Mouse (Mus musculus): ENCODE results near the gene Mapkapk3.

DNA sequence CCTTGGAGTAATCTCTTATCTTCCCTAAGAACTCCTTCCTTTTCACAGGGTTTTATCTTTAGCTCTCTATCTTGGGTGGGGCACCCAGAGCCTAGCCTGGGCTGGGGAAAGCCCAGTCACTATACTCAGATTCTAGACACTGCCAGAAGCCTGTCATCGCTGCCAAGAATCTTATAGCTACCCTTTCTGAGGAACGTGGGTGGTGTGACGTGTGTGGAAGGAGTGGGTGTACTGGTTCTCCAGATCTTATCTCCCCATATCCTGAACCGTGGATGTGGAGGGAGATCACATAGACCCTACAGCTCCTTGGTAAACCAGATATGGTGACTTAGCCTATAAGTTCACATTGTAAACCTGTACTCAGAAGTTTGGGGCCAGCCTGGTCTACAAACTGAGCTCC, 5.9 kb upstream of the Mapkapk3 start:
- TF ChIP-seq CTCF (IDR thresholded peaks at IDR 0.05) (no peak), POLR2A (IDR thresholded peaks at IDR 0.05; ENCODE audit: insufficient read depth, low read depth, low read length) (no peak), EP300 (IDR thresholded peaks at IDR 0.05; ENCODE audit: insufficient read depth, low read depth, low read length) (no peak)

Measured in heart, adult 2 months (tissue).